Mouse (Mus musculus) brain, embryonic 14.5 days (tissue): ENCODE results near the gene Adh6a. TPM values are rescaled to one million over a fixed set of nuclear protein-coding genes. Genes with fewer than 3 reads are reported as not detected.

ENCODE experiments used
- DNase-seq: peaks from one replicate; pipeline ENCODE4 v3.0.0-alpha.2; 2011; ENCODE audit warnings: low read depth
- CTCF ChIP-seq: fragments of 200-500 bp; IDR thresholded peaks from 2 replicates; pipeline ENCODE4 v1.5.1; 2012; ENCODE audit warnings: inconsistent platforms, mild to moderate bottlenecking, moderate library complexity, borderline replicate concordance; ENCODE audit not compliant: insufficient read depth, insufficient read length; ENCODE audit errors: extremely low read depth
- POLR2A ChIP-seq: fragments of 200-500 bp; IDR thresholded peaks from 2 replicates; pipeline ENCODE4 v1.6.1; 2012; ENCODE audit warnings: mild to moderate bottlenecking, inconsistent platforms, borderline replicate concordance; ENCODE audit not compliant: poor library complexity, insufficient read depth, insufficient read length, severe bottlenecking; ENCODE audit errors: extremely low read depth
- polyA plus RNA-seq: library from polyadenylated mRNA; depleted of rRNA; stranded (reverse); fragments of >200 nt; gene quantifications from 2 replicates; pipeline ENCODE4 v1.2.3, GENCODE M21; 2012; rRNA removed

Adh6a gene
- polyA plus RNA-seq = 0.03 TPM in 1 of 2 replicates, not detected in the other

- no peak for DNase-seq
- TF ChIP-seq POLR2A = no peak
- no peak for TF ChIP-seq CTCF
Measured at GRCm38 (mm10) chr3:138312965-138313364, at the start of gene Adh6a. TSS of gene Adh6a (plus strand) at chr3:138313286.

GRCm38 (mm10) chr3:138264648-138265047 lies 48.4 kb upstream of the Adh6a start:
- no peak for TF ChIP-seq POLR2A
- TF ChIP-seq CTCF = no peak
- DNase-seq = peak; percentile 47

- no peak for DNase-seq
- TF ChIP-seq CTCF (no peak), POLR2A (no peak)
Measured at GRCm38 (mm10) chr3:138270507-138270906, 42.6 kb upstream of the Adh6a start.

- no peak for DNase-seq
- no peak for TF ChIP-seq CTCF
- no peak for TF ChIP-seq POLR2A
Measured at GRCm38 (mm10) chr3:138271297-138271696, 41.8 kb upstream of the Adh6a start.

- no peak for DNase-seq
- TF ChIP-seq CTCF = no peak
- no peak for TF ChIP-seq POLR2A
Measured at GRCm38 (mm10) chr3:138273080-138273479, 40.0 kb upstream of the Adh6a start.

- DNase-seq = no peak
- no peak for TF ChIP-seq POLR2A
- TF ChIP-seq CTCF = no peak
Measured at GRCm38 (mm10) chr3:138275100-138275499, 38.0 kb upstream of the Adh6a start.

GRCm38 (mm10) chr3:138282556-138282955 lies 30.5 kb upstream of the Adh6a start:
- TF ChIP-seq POLR2A (no peak), CTCF (no peak)

GRCm38 (mm10) chr3:138283831-138284230 lies 29.3 kb upstream of the Adh6a start:
- TF ChIP-seq POLR2A = no peak
- TF ChIP-seq CTCF = no peak
- no peak for DNase-seq

More at GRCm38 (mm10) chr3:138282556-138282955, 30.5 kb upstream of the Adh6a start:
- no peak for DNase-seq

GRCm38 (mm10) chr3:138285986-138286385 lies 27.1 kb upstream of the Adh6a start:
- DNase-seq = no peak
- TF ChIP-seq POLR2A = no peak
- no peak for TF ChIP-seq CTCF

GRCm38 (mm10) chr3:138287686-138288085 lies 25.4 kb upstream of the Adh6a start:
- DNase-seq = no peak
- TF ChIP-seq CTCF = no peak
- TF ChIP-seq POLR2A = no peak

GRCm38 (mm10) chr3:138290672-138291071 lies 22.4 kb upstream of the Adh6a start:
- TF ChIP-seq CTCF = no peak
- no peak for DNase-seq

- DNase-seq = no peak
- TF ChIP-seq POLR2A (no peak), CTCF (no peak)
Measured at GRCm38 (mm10) chr3:138291529-138292117, 21.5 kb upstream of the Adh6a start.

- TF ChIP-seq CTCF = no peak
- TF ChIP-seq POLR2A = no peak
- no peak for DNase-seq
Measured at GRCm38 (mm10) chr3:138293298-138293895, 19.7 kb upstream of the Adh6a start.

- TF ChIP-seq POLR2A (no peak), CTCF (no peak)
- DNase-seq = no peak
Measured at GRCm38 (mm10) chr3:138300130-138300529, 13.0 kb upstream of the Adh6a start.
